Mouse (Mus musculus) granulocyte monocyte progenitor cell, adult 5-6 weeks (primary cell): ENCODE results near the gene Psmc6. TPM values are rescaled to one million over a fixed set of nuclear protein-coding genes. Genes with fewer than 3 reads are reported as not detected.

Source experiments
- ATAC-seq: replicated peaks from 2 replicates; pipeline ENCODE4 v1.8.0; 2016; ENCODE audit warnings: mild to moderate bottlenecking, moderate TSS enrichment, inconsistent platforms; ENCODE audit not compliant: poor library complexity, severe bottlenecking
- total RNA-seq, 2 experiments: library from RNA; stranded (forward) in 1 of 2; stranded (reverse) in 1 of 2; fragments of 200-712, 200-1000 nt in 1 of 2; fragments of >200 nt in 1 of 2; fragmentation: Nextera tagmentation in 1 of 2; gene quantifications; 2 replicates each; pipeline ENCODE4 v1.2.3; 2014 to 2017

Psmc6 gene
- total RNA-seq (2014; fragmentation: Nextera tagmentation): 136 and 145 TPM in 2 replicates
- 221 and 284 TPM in 2 replicates for total RNA-seq (2017)

DNA sequence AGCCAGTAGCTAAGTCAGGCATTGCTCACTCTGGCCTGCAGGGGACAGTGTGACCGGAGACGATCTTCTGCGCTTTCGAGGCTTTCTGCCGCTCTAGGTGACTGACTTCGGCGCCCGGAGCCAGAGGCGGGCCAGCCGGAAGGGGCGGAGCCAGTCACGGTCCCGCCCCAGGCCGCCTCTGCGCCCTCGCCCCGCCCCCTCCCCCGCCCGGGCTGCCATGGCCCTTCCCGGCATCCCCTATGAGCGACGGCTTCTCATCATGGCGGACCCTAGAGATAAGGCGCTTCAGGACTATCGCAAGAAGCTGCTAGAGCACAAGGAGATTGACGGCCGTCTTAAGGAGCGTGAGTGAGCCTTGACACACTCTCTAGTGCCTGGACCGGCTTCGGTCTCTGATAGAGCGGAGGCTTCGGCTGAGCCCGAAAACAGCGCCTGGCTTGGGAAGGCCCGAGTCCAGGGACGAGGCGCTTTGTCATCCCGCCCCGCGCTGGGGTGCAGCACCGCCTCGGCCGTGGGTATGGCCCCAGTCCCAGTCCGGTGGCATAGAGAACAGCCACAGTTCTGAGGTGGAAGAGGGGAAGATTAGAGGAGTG, at the start of gene Psmc6:
TSS of gene Psmc6 (plus strand) at position 200 of the 593 bp plus-strand sequence.
- ATAC-seq: peak; percentile 78

DNA sequence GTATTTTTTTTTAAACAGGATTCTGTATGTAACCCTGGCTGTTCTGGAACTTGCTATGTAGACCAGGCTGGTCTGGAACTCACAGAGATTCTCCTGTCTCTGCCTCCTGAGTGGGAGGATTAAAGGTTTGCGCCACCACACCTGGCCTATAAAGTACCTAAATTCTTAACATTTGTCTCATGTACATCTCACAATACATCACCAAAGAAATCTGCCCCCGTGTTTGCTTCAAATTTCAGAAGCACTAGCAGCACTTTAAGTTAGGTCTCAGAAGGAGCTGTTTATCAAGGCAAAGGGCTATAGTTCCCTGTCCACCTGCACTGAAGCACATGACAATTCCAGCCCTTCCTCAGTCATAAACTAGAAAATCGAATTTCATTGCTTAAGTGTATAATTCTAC, 47.5 kb upstream of the Psmc6 start:
- no peak for ATAC-seq

GRCm38 (mm10) chr14:45291608-45292007, 38.0 kb upstream of the Psmc6 start:
- peak; percentile 97 for ATAC-seq

DNA sequence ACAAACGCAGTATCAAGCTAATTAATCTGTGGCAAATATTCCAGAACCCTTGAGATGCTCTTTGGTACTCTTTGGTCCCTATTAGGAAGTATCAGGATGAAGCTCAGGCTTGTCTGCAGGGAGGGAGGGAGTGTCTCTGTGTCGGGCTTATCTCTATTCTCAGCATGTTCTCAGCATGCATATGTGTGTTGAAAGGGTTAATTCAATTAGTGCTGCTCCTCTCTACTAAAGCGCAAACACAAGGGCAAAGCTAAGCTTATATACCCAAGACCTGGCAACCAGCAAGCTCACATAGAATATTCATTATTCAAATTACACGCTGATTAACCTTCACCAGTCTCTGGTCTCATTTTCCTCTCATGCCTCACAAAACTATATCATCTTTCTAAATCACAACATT, 25.6 kb upstream of the Psmc6 start:
- no peak for ATAC-seq

GRCm38 (mm10) chr14:45304389-45304788, 25.2 kb upstream of the Psmc6 start:
- ATAC-seq: no peak

- no peak for ATAC-seq
Measured at GRCm38 (mm10) chr14:45305852-45306251, 23.7 kb upstream of the Psmc6 start.

- ATAC-seq: peak; percentile 92
Measured at GRCm38 (mm10) chr14:45307630-45308328, 21.8 kb upstream of the Psmc6 start.

GRCm38 (mm10) chr14:45309646-45310045, 19.9 kb upstream of the Psmc6 start:
- no peak for ATAC-seq

DNA sequence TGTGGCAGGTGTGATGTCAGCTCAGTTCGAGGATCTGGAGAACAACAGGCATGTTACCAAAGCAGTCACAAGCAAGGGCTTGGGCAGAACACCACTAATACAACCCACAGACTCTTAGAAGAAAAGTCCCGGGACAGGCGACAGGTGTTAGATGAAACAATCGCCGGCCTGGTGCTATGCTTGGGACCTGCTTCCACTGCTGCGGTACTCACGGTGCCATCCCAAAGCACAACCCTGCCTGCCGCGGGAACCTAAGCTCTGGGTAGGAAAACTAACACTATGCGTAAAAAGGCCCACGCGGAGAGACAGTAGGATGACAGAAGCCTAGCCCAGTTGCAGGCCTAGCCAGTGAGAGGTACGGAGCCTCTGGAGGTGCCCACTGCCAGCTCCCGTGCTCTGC, 19.5 kb upstream of the Psmc6 start:
- no peak for ATAC-seq

DNA sequence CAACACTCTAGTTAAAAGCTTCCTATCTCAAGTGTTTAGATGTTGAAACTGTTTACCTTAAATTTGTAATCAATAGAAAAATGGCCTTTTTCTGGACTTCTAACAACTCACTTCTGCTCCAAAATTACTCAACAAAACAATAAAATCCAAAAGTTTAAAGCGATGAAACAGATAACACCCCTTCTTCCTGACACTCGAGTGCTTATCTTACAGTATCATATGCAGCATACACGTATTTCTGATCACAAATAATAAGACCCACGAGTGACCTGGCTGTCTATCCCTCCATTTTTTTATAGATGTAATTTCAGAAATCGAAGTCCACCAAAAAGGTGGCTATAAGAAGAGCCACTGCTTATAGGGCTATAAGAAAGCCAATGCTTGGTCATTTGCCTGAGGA, 12.7 kb upstream of the Psmc6 start:
- no peak for ATAC-seq

DNA sequence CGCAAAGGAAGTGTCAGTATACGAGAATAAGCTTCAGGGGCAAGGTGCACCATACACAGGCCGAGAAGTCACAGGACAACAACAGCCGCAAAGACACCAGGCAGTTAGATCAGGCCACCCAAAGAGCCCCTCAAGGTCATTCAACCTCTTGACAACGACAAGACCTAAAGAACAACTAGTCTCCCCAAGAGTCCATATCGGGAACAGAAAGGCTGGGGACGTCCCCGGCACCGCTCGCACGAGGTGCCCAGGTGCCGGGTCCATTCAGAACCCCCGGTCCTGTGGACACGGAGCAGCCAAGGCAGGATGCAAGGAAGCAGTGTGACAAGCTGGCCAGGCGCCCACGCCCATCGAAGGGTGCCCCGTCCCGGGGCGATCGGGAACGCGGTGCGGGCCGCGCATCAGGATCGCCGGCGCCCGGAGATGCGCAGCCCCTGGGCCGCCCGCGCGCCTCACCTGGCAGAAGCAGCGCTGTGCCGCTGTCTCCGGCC, 11.6 kb upstream of the Psmc6 start:
- ATAC-seq: no peak

DNA sequence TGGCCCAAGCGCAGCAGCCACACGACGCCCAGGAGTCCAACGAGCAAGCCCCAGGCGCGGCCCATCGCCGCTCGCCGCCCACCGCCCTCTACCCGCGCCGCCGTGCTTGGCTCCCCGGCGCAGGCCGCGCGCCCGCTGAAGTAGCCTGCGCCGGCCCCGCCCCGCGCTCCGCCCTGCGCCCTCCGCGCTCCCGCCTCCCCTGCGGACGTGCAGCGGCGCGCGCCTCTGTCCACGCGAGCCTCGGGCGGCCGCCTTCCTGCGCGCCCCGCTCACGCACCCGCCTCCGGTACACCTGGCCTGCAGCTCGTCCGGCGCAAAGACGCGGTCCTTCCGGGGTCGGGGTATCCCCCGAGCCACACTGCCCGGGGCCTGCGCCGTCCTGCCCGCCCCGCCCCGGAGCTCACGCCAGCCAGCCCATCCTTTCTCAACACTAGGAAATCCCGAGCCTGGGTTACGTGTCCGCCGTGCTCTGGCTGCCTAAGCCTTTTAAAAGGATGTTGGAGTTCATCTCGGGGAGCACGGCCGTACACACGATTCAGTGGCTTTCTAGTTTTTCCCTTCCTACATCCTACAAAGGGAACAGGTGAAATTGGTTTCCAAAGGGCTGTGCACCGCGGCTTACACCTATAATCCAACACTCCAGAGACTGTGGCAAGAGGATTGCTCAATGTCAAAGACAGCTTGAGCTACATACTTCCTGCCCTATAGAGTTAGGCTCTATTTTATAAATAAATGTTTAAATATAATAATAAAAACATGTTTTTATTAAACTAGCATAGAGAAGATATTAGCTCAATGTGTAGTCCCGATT, 11.0 kb upstream of the Psmc6 start, which contains the start of gene Ero1l:
TSS of gene Ero1l (minus strand) at position 346 of the 811 bp plus-strand sequence.
- ATAC-seq: peak; percentile 72

DNA sequence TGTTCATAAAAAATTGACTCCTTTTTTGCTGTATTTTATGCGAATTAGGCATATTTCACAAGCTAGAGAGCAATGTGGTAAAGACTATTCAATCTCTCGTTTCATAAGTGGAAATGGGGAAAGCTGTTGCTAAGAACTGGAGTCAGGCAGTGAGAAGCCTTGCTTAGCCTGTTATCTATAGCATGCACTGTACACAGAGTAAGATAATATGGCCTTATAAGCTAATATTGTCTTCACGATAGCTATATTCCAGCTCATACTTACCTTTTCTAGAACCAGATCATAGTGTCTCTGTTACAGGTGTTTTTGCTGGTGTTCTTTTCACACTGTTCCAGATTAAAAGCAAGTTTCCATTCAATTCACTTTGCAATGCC, 10.4 kb upstream of the Psmc6 start:
- ATAC-seq: peak; percentile 45

- ATAC-seq: no peak
Measured at GRCm38 (mm10) chr14:45320111-45320510, 9.5 kb upstream of the Psmc6 start.

DNA sequence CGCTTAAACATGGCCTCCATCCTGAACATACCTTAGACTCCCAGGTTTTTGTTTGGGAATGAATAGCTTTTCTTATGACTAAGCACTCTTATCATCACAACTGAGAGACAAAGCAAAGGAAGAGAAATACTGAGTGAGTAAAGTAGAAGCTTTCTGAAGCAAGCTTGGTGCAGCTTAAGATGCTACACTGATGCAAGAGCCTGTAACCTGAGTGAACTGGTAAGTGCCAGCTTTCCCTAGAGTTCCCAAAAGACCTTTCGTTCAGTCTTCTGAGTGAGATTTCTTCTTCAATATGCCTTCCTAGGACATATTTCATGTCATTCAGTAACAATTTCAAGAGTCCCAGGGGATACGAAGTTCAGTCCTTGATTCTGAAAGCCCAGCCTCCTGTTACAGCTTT, 8.5 kb upstream of the Psmc6 start:
- ATAC-seq: no peak

DNA sequence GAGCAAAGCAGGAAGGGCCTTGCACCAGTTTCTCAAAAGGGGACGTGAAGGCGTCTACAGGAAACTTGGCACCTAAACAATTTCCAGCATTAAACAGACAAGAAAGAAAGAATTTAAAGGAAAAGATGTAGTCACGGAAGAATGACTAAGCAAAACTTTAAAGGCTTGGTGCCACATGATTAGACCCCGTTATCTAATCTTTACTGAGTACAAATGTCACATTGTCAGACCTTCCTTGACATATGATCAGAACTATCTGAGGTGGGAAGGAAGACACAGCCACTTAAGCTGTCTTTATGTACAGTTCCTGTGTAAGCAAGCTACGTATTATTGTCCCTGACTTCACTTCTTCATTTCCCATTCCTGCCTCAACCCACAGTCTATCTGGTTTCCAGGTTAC, 8.0 kb upstream of the Psmc6 start:
- ATAC-seq: no peak

DNA sequence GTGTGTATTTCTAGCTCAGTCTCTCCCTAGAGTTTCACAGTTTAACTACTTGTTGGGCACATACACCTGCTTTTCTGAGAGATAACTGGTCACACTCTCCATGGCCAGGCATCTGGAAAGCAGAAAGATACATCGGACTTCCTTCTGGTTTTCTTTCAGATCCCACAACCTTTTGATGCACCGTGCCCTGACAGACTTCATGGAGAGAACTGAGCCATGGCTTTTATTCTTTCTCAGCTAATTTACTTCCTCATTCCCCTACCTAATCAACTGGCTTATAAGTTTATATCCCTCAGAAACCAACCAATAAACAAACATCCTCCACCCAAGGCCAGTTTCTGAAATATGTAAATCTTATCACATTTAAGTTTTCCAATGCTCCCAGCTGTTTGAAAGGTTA, 7.1 kb upstream of the Psmc6 start:
- ATAC-seq: no peak

GRCm38 (mm10) chr14:45323320-45323719, 6.3 kb upstream of the Psmc6 start:
- ATAC-seq: no peak

DNA sequence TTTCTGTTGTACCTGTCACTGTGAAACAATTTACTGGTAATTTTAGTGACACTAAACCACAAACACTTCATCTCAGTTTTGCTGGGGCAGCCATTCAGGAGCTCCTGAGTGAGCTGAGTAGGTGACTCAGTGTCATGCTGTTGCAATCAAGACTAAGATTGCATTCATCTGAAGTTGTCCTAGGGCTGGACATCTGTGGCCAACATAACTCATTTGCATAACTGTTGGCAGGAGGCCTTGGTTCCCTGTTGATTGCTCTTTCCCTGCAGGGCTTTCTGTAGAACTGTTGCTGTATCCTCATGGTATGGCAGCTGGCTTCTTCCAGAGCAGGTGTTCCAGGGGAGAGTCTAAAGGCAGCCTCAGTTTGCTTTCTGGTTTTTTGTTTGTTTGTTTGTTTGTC, 4.1 kb upstream of the Psmc6 start:
- peak; percentile 65 for ATAC-seq

- no peak for ATAC-seq
Measured at GRCm38 (mm10) chr14:45328072-45328713, 1.4 kb upstream of the Psmc6 start.
